Comparison of ENCODE assay signal across 21 mouse cellular contexts in the genomic region with DNA sequence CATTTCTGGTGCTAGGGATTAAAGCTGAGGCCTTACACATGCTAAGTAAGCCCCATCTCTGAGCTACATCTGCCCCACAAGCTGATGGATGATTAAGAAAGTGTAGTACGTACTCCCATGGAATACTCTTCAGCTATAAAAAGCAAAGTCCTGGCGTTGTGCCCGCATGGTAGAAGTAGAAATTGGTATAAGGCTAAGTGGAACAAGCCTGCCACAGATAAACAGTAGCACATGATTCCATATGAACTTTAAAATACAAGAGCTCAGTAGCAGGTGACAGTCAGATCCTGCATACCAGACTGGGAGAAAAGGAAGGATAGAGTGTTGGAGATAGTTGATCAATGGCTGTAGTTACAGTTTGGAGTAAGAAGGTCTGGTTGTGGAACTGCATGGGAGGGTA. TPM values are rescaled to one million over a fixed set of nuclear protein-coding genes. Genes with fewer than 3 reads are reported as not detected.
"Had no signal": no experiment of that assay in that cellular context is flagged by ENCODE, and none has a peak within 500 bp of the region (broad histone marks: within the 10 kb centered on the region; RNA-seq: fewer than 3 reads in every experiment).

No protein-coding gene starts in this region.

- H3K4me1 ChIP-seq: hindbrain, embryonic 13.5 days; hindbrain, embryonic 15.5 days; kidney, embryonic 15.5 days; limb, embryonic 13.5 days; limb, embryonic 15.5 days had no signal

- H3K4me2 ChIP-seq: hindbrain, embryonic 13.5 days; hindbrain, embryonic 15.5 days; kidney, embryonic 15.5 days; limb, embryonic 13.5 days; limb, embryonic 15.5 days; liver, embryonic 12.5 days had no signal

- ATAC-seq: hindbrain, postnatal 0 days; intestine, embryonic 16.5 days; liver, embryonic 12.5 days had no signal

- H3K9ac ChIP-seq: hindbrain, embryonic 13.5 days; hindbrain, embryonic 15.5 days; kidney, embryonic 15.5 days; limb, embryonic 13.5 days; limb, embryonic 15.5 days; liver, embryonic 12.5 days; liver, embryonic 14.5 days had no signal

- H3K4me3 ChIP-seq: heart, embryonic 10.5 days; hindbrain, embryonic 13.5 days; hindbrain, embryonic 15.5 days; kidney, embryonic 15.5 days; limb, embryonic 13.5 days; limb, embryonic 15.5 days; liver, embryonic 12.5 days had no signal

- H3K27ac ChIP-seq: heart, embryonic 10.5 days; hindbrain, embryonic 13.5 days; hindbrain, embryonic 15.5 days; hindbrain, postnatal 0 days; kidney, embryonic 15.5 days; kidney, postnatal 0 days; limb, embryonic 13.5 days; limb, embryonic 15.5 days; liver, embryonic 12.5 days; liver, embryonic 14.5 days had no signal

- H3K9me3 ChIP-seq: heart, embryonic 10.5 days; hindbrain, embryonic 13.5 days; hindbrain, embryonic 15.5 days; kidney, embryonic 15.5 days; limb, embryonic 13.5 days; limb, embryonic 15.5 days; liver, embryonic 12.5 days had no signal

- H3K27me3 ChIP-seq: hindbrain, embryonic 13.5 days; hindbrain, embryonic 15.5 days; kidney, embryonic 15.5 days; limb, embryonic 13.5 days; limb, embryonic 15.5 days; liver, embryonic 12.5 days had no signal

- DNase-seq: gastrocnemius, postnatal 14 days; gastrocnemius, postnatal 36 days; kidney, adult 11 months; kidney, adult 2 months; kidney, adult 9 months; kidney, postnatal 14 days; kidney, postnatal 36 days; layer of hippocampus, adult 9-11 months; layer of hippocampus, postnatal 36 days; left cerebral cortex, postnatal 4 days had no signal

RNA-seq across cellular contexts. Expression of a gene that starts 29.0 kb away (rescaled TPM):
- total RNA-seq: left cerebral cortex, postnatal 4 days had no signal
